Mouse (Mus musculus) ovary, adult 10 weeks (tissue): Measurements from ENCODE around the gene Olfr1423. TPM values are rescaled to one million over a fixed set of nuclear protein-coding genes. Genes with fewer than 3 reads are reported as not detected.

Experiments
- polyA plus RNA-seq: library from polyadenylated mRNA; stranded (reverse); fragments of 350-450 nt; fragmentation: Illumina TruSeq; extraction: RNeasy Lipid Tissue Mini Kit (QIAGEN cat#74804); gene quantifications from one replicate; pipeline ENCODE4 v1.2.3, GENCODE M21; 2014

Olfr1423 gene
- not detected for polyA plus RNA-seq

DNA sequence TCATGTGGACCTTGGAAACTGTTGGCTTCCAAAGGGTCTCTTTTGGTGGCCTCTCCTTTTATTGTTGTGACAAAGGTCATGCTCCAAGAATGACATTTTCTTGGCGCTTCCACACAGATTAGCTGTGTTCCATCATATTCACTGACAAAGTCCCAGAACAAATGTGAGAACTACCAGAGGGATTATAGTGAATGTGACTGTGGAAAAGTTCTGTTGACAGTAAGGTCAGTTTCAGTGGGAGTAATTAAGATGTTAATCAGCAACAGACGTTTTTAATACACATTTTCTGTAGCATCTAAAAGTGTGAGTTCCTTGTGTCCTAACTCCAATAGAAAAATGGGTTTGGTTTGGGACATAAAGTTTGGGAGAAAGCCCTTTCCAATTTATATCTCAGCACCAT, at the start of gene Olfr1423:
Gene Olfr1423 (minus strand): TSS at position 101 of the 400 bp plus-strand sequence.

DNA sequence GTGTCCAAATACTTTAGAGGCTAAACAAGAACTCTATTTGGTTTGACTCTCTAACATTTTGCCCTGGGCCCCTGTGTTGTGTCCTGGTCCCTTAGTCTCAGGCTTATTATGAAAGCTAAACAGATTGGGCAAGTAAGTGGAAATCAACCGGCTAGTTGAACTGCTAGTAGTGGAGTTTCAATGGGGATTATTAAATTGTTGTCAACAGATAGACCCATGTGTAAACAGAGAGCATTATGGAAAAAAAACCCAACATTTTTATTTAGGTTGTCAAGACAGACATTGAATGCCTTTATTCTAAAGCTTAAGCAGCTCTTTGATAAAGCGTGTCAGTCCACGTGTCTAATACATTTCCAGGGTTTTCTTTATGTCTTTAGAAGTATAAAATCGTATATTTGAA, 36.5 kb upstream of the Olfr1423 start, which contains the start of gene Olfr1425:
Gene Olfr1425 (minus strand): TSS at position 101 of the 400 bp plus-strand sequence.

DNA sequence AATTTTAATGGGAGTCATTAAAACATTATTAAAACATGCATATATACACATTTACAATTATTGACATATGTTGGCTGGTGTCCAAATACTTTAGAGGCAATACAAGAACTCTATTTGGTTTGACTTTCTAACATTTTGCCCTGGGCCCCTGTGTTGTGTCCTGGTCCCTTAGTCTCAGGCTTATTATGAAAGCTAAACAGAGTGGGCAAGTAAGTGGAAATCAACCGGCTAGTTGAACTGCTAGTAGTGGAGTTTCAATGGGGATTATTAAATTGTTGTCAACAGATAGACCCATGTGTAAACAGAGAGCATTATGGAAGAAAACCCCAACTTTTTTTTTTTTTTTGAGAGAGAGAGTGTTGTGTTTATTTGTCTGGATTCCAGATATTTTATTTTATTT, 21.5 kb upstream of the Olfr1423 start, which contains the start of gene Olfr1424:
Gene Olfr1424 (minus strand): TSS at position 101 of the 400 bp plus-strand sequence.

Other genes with a start within 250 kb of the Olfr1423 start
- 11.1 TPM for gene Stx3, start 221.9 kb downstream of the Olfr1423 start, polyA plus RNA-seq
- not detected for gene Olfr1417, start 202.1 kb downstream of the Olfr1423 start, polyA plus RNA-seq
- not detected for gene Olfr1418, start 180.3 kb downstream of the Olfr1423 start, polyA plus RNA-seq
- not detected for gene Olfr1419, start 166.2 kb downstream of the Olfr1423 start, polyA plus RNA-seq
- gene Olfr1420, start 154.8 kb downstream of the Olfr1423 start, polyA plus RNA-seq: not detected
- gene Patl1, start 128.9 kb downstream of the Olfr1423 start, polyA plus RNA-seq: 52.3 TPM
- 28.6 TPM for gene Osbp, start 75.4 kb downstream of the Olfr1423 start, polyA plus RNA-seq
- not detected for gene Olfr1424, start 21.4 kb upstream of the Olfr1423 start, polyA plus RNA-seq
- not detected for gene Olfr1425, start 36.4 kb upstream of the Olfr1423 start, polyA plus RNA-seq
- not detected for gene Olfr1426, start 50.7 kb upstream of the Olfr1423 start, polyA plus RNA-seq
- gene Olfr1427, start 62.0 kb upstream of the Olfr1423 start, polyA plus RNA-seq: not detected
- not detected for gene Olfr1428, start 74.6 kb upstream of the Olfr1423 start, polyA plus RNA-seq
- gene Olfr76, start 81.9 kb upstream of the Olfr1423 start, polyA plus RNA-seq: not detected
- not detected for gene Olfr1555-ps1, start 128.8 kb upstream of the Olfr1423 start, polyA plus RNA-seq
- gene Olfr1431, start 159.3 kb upstream of the Olfr1423 start, polyA plus RNA-seq: not detected
- not detected for gene Olfr1432, start 191.3 kb upstream of the Olfr1423 start, polyA plus RNA-seq
- gene Olfr262, start 200.3 kb upstream of the Olfr1423 start, polyA plus RNA-seq: not detected
- not detected for gene Olfr235, start 219.7 kb upstream of the Olfr1423 start, polyA plus RNA-seq
- not detected for gene Olfr1434, start 238.5 kb upstream of the Olfr1423 start, polyA plus RNA-seq